Mouse (Mus musculus) megakaryocyte, embryonic 14.5 days (primary cell): ENCODE measurements around the gene Alkbh4.

Experiments
- FLI1 ChIP-seq: IDR thresholded peaks from 2 replicates; pipeline ENCODE4 v1.6.1; 2012; ENCODE audit warnings: low read length, inconsistent platforms, mixed read lengths
- GATA1 ChIP-seq: IDR thresholded peaks from 3 replicates; pipeline ENCODE4 v1.6.1; 2012; ENCODE audit warnings: mixed read lengths, low read length, inconsistent platforms, borderline replicate concordance

- TF ChIP-seq FLI1: no peak
- no peak for TF ChIP-seq GATA1
Measured at GRCm38 (mm10) chr5:136167296-136167695, 31.4 kb downstream of the Alkbh4 start.
